Mouse (Mus musculus): ENCODE data around the gene Cd27. TPM values are rescaled to one million over a fixed set of nuclear protein-coding genes. Genes with fewer than 3 reads are reported as not detected.
A peak's percentile ranks its signal among the peaks of the same experiment; 100 is the strongest.
"Not testable (repeated sequence)": the region's sequence is repeated elsewhere in the genome, so short reads cannot be mapped to it uniquely, and the experiment has no call there.

Gene Cd27
- polyA plus RNA-seq, 1 experiment, result 7.9 TPM

- WGBS, result 72% methylated on average over 10 of the region's 10 CpGs
- 0 out of 2 replicates have a peak overlapping the region, but pooled peaks have one; percentile 7 for H3K27ac ChIP-seq (ENCODE audit: insufficient read depth, low read depth, low read length)
- peaks cover 6% of the 10 kb centered on the region for H3K4me1 ChIP-seq (ENCODE audit: control insufficient read depth, insufficient read depth, insufficient read length, low read length)
- H3K27me3 ChIP-seq (ENCODE audit: control insufficient read depth, insufficient read depth, low read length), result no peaks in the 10 kb centered on the region
- no peaks in the 10 kb centered on the region for H3K36me3 ChIP-seq (ENCODE audit: control insufficient read depth, insufficient read depth, low read length)
- no peak overlapping the region for H3K4me3 ChIP-seq (ENCODE audit: low read depth, low read length)
- no peak for TF ChIP-seq CTCF (IDR thresholded peaks at IDR 0.05; ENCODE audit: extremely low read depth, insufficient read length, insufficient replicate concordance, low read depth, low read length)
- no peak for TF ChIP-seq POLR2A (IDR thresholded peaks at IDR 0.05; ENCODE audit: low read depth, low read length)
These were observed 35.5 kb upstream of the Cd27 start for GRCm38 (mm10) chr6:125272228-125272785.

- Histone ChIP-seq H3K27me3 (ENCODE audit: control insufficient read depth, insufficient read depth, low read length) (no peaks in the 10 kb centered on the region), H3K4me1 (ENCODE audit: control insufficient read depth, insufficient read depth, insufficient read length, low read length) (peaks cover 6% of the 10 kb centered on the region), H3K4me3 (ENCODE audit: low read depth, low read length) (peak overlapping the region; percentile 37), H3K27ac (ENCODE audit: insufficient read depth, low read depth, low read length) (peak overlapping the region; percentile 60), H3K36me3 (ENCODE audit: control insufficient read depth, insufficient read depth, low read length) (no peaks in the 10 kb centered on the region)
- WGBS, result 14% methylated on average over 17 of the region's 17 CpGs
- TF ChIP-seq POLR2A (IDR thresholded peaks at IDR 0.05; ENCODE audit: low read depth, low read length), result peak; percentile 24; the same call in 1 of the 2 replicates
- TF ChIP-seq CTCF (IDR thresholded peaks at IDR 0.05; ENCODE audit: extremely low read depth, insufficient read length, insufficient replicate concordance, low read depth, low read length), result peak; percentile 94
These were observed 34.8 kb upstream of the Cd27 start for GRCm38 (mm10) chr6:125271455-125272227.

GRCm38 (mm10) chr6:125268799-125269198 lies 32.0 kb upstream of the Cd27 start:
- Histone ChIP-seq H3K4me3 (ENCODE audit: low read depth, low read length) (no peak overlapping the region), H3K36me3 (ENCODE audit: control insufficient read depth, insufficient read depth, low read length) (no peaks in the 10 kb centered on the region), H3K27me3 (ENCODE audit: control insufficient read depth, insufficient read depth, low read length) (no peaks in the 10 kb centered on the region), H3K4me1 (ENCODE audit: control insufficient read depth, insufficient read depth, insufficient read length, low read length) (peaks cover 6% of the 10 kb centered on the region; the same call in 1 of the 2 replicates), H3K27ac (ENCODE audit: insufficient read depth, low read depth, low read length) (no peak overlapping the region)
- no peak for TF ChIP-seq CTCF (IDR thresholded peaks at IDR 0.05; ENCODE audit: extremely low read depth, insufficient read length, insufficient replicate concordance, low read depth, low read length)
- TF ChIP-seq POLR2A (IDR thresholded peaks at IDR 0.05; ENCODE audit: low read depth, low read length), result no peak
- 34% methylated on average over 6 of the region's 6 CpGs for WGBS

GRCm38 (mm10) chr6:125267469-125267868 lies 30.7 kb upstream of the Cd27 start:
- TF ChIP-seq CTCF (IDR thresholded peaks at IDR 0.05; ENCODE audit: extremely low read depth, insufficient read length, insufficient replicate concordance, low read depth, low read length), result no peak
- TF ChIP-seq POLR2A (IDR thresholded peaks at IDR 0.05; ENCODE audit: low read depth, low read length), result no peak
- H3K27ac ChIP-seq (ENCODE audit: insufficient read depth, low read depth, low read length), result no peak overlapping the region
- H3K4me1 ChIP-seq (ENCODE audit: control insufficient read depth, insufficient read depth, insufficient read length, low read length), result peaks cover 6% of the 10 kb centered on the region; the same call in 1 of the 2 replicates
- H3K27me3 ChIP-seq (ENCODE audit: control insufficient read depth, insufficient read depth, low read length), result no peaks in the 10 kb centered on the region
- 67% methylated on average over 3 of the region's 3 CpGs for WGBS
- H3K36me3 ChIP-seq (ENCODE audit: control insufficient read depth, insufficient read depth, low read length), result no peaks in the 10 kb centered on the region
- H3K4me3 ChIP-seq (ENCODE audit: low read depth, low read length), result no peak overlapping the region

- not testable (repeated sequence) for H3K27ac ChIP-seq (ENCODE audit: insufficient read depth, low read depth, low read length); H3K27me3 ChIP-seq (ENCODE audit: control insufficient read depth, insufficient read depth, low read length); H3K36me3 ChIP-seq (ENCODE audit: control insufficient read depth, insufficient read depth, low read length); H3K4me3 ChIP-seq (ENCODE audit: low read depth, low read length); H3K4me1 ChIP-seq (ENCODE audit: control insufficient read depth, insufficient read depth, insufficient read length, low read length)
- WGBS, result 51% methylated on average over 6 of the region's 6 CpGs
These were observed 29.8 kb upstream of the Cd27 start for GRCm38 (mm10) chr6:125266600-125266999.

- no peaks in the 10 kb centered on the region for H3K4me1 ChIP-seq (ENCODE audit: control insufficient read depth, insufficient read depth, insufficient read length, low read length)
- H3K27me3 ChIP-seq (ENCODE audit: control insufficient read depth, insufficient read depth, low read length), result no peaks in the 10 kb centered on the region
- no peak overlapping the region for H3K4me3 ChIP-seq (ENCODE audit: low read depth, low read length)
- WGBS, result 79% methylated on average over 13 of the region's 13 CpGs
- H3K27ac ChIP-seq (ENCODE audit: insufficient read depth, low read depth, low read length), result no peak overlapping the region
- TF ChIP-seq CTCF (IDR thresholded peaks at IDR 0.05; ENCODE audit: extremely low read depth, insufficient read length, insufficient replicate concordance, low read depth, low read length), result no peak
- H3K36me3 ChIP-seq (ENCODE audit: control insufficient read depth, insufficient read depth, low read length), result no peaks in the 10 kb centered on the region
These were observed 29.3 kb upstream of the Cd27 start for GRCm38 (mm10) chr6:125266091-125266490.

- H3K27me3 ChIP-seq (ENCODE audit: control insufficient read depth, insufficient read depth, low read length), result no peaks in the 10 kb centered on the region
- no peaks in the 10 kb centered on the region for H3K36me3 ChIP-seq (ENCODE audit: control insufficient read depth, insufficient read depth, low read length)
- no peak for TF ChIP-seq POLR2A (IDR thresholded peaks at IDR 0.05; ENCODE audit: low read depth, low read length)
- TF ChIP-seq CTCF (IDR thresholded peaks at IDR 0.05; ENCODE audit: extremely low read depth, insufficient read length, insufficient replicate concordance, low read depth, low read length), result no peak
- no peaks in the 10 kb centered on the region for H3K4me1 ChIP-seq (ENCODE audit: control insufficient read depth, insufficient read depth, insufficient read length, low read length)
- H3K4me3 ChIP-seq (ENCODE audit: low read depth, low read length), result no peak overlapping the region
- 32% methylated on average over 10 of the region's 10 CpGs for WGBS
- H3K27ac ChIP-seq (ENCODE audit: insufficient read depth, low read depth, low read length), result no peak overlapping the region
These were observed 28.4 kb upstream of the Cd27 start for GRCm38 (mm10) chr6:125265239-125265638.

Measured in small intestine, adult 2 months (tissue).